Mouse (Mus musculus) retina, adult 2 months (tissue): Measurements from ENCODE around the gene Rpl11.
A peak's percentile ranks its signal among the peaks of the same experiment; 100 is the strongest.
"Not testable (repeated sequence)": the region's sequence is repeated elsewhere in the genome, so short reads cannot be mapped to it uniquely, and the experiment has no call there.

Experiments
- DNase-seq: peaks from one replicate; pipeline ENCODE4 v3.0.0-alpha.2; 2012; ENCODE audit warnings: low read depth, low spot score

The Rpl11 gene

DNA sequence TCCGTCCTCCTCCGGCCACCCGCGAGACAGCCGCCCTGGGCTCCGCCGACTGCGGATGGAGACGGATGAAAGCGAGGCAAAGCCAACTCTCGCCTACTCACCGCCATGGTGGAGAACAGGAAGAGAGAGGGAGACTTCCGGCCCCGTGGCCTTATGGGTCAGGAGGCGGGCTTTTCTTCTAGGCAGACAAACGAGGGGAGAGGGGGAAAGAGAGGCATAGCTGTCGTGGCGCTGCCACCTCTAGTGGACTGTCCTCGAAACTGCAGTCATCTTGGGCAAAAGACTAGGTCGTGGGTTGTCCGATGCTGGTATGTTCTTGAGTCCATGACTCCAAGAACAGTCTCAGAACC is at the start of gene Rpl11:
Gene Rpl11, minus strand, starts transcription at position 182 of the 350 bp plus-strand sequence.
- peak; percentile 84 for DNase-seq

DNA sequence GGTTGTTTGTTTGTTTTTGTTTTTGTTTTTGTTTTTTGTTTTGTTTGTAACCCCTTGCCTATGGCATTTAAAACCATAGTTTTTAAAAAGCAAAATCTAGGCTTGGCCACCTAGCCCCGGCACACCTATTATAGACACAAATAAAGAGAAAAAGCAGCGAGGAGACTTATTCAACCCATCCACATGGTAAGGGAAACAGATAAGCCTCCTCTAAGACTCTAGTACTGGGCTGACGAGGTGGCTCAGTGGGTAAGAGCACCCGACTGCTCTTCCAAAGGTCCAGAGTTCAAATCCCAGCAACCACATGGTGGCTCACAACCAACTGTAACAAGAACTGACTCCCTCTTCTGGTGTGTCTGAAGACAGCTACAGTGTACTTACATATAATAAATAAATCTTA is 48.5 kb upstream of the Rpl11 start:
- not testable (repeated sequence) for DNase-seq

DNA sequence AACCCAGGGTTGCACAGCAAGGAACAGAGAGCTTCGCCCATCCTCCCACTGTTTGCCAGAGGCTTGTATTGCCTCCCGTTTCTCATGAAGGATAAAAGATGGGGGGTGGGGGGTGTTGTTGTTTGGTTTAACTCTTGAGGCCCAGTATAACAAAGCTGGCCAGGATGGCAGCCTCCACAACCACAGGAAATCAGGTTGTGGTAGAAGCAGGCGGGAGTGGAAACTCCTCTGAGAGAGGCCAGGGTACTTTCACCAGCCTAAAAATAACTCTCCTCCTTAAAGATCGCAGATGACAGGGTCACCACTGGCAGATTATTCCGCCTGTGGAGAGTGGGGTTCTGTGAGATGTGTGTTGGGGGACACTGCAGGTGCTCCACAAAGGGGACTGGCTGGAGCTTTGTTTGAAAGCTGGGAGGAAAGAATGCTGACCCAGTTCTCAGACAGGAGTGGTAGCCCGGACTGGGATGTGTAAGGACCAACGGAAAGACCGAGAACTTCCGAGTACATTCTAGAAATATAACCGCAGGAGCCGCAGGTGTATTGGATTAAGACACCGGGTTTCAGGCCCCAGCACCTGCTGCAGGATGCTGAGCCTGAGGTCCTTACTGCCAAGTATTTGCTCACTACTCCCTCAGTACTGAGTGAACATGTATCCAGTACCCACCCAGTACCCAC is 47.3 kb upstream of the Rpl11 start:
- DNase-seq = no peak

DNA sequence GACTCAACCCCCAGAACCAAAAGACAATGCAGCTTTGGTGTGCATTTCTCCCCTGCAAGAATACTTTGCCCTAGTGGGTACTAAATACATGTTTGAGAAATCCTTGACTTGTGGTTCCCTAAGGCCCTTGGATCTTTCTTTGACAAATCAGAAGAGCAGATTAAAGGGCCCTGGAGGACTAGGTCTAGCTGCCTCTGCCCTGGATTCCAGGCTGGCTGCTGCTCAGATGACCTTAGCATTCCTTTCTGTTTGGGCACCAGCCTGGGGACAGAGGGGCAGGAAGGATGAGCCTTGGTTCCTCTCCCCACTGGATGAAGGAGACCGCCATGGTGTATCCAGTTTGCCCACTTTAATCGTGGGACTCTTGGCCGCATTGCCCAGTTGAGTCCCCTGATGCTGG is 45.2 kb upstream of the Rpl11 start:
- no peak for DNase-seq

DNA sequence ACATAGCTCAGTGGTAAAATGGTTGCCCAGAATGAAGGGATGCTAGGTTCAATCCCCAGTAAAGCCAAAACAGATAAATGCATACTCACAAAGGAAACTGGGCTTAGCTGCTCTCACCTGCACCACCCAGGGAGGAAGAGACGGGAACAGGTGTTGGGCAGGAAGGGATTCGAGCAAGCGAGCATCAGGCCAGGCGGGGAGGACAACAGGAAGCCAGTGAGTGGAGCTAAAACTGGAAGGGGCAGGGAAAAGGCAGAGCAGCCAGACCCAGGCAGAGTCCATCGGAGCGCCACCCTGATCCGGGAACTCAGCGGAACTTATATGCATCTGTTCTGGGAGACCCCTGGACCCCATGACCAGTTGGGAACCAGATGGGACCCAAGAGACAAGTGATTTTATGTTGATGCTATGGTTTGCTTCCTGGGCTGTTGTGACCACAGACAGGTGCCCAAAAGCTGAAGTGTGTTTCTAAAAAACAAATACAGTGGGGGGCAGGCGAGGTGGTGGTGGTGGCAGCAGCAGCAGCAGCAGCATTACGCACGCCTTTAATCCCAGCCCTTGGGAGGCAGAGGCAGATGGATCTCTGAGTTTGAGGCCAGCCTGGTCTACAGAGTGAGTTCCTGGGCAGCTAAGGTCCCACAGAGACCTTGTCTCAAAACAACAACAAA is 43.4 kb upstream of the Rpl11 start:
- DNase-seq = no peak

DNA sequence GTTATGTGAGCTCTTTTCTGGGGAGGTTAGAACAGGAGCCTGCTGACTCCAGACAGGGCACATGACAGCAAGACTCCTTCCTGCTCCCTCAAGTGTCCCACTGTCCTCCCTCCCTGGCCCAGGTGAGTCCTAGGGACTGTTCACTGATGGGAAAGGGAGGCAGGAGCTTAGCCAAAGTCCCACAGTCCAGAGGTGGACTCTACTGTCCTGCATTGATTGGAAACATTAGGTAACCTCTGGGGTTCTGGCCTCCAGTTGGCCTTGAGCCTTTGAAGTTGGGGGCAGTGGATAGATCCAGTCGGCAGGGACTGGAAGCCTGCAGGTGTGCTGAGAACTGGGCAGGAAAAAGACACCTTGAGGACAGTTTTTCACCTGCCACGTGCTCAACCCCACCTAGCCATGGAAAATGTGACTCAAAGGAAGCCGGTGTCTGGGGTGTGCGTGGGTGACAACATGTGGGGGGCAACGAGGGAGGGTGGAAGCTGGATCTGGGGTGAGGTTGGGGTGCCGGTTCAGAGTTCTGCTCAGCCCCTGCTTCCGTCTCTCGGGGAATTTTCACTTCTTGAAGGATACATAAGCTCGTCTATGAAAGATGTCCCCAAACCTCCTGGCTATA is 42.4 kb upstream of the Rpl11 start:
- no peak for DNase-seq

DNA sequence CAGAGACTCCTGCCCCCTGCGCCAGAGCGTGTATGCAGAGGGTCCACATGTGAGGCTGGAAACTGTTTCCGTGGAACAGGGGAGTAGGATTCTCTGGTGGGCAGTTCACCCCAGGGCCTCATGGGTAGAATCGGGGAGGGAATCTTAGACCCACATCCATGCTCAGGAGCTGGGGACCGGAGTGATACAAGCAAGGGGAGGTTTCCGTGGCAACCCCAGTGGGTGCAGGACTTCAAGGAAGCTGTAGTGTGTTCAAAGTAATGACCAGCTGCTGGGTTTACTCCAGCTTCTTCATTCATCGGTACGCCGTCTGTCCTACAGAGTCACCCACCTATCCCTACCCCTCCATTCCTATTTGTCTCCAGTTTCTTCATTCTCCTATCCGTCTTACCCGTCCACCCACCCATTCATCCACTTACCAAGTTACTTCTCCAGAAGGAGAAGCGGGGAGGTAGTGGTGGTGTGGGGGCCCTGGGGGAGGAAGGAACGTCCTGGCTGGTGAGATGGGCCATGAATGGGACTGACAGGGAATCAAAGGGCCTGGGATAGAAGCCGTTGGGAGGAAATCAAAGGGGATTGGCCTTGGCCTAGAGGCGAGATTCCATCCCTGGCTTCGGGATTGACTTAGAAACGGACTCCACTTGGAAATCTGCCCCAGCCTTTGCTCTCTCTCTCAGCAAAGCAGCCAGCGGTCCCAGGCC is 41.4 kb upstream of the Rpl11 start:
- no peak for DNase-seq

DNA sequence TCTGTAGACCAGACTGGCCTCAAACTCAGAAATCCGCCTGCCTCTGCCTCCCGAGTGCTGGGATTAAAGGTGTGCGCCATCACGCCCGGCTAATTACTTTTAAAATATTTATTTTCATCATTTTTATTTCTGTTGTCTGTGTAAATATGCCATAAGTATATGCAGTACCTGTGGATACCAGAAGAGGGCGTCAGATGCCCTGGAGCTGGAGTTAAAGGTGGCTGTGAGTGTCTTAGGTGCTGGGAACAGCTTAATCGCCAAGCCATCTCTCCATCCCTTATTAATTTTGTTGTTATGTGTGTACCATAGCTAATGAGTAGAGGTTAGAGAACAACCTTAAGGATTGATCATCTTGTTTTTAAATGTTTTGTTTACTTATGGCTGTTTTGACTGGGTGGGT is 39.3 kb upstream of the Rpl11 start:
- no peak for DNase-seq

DNA sequence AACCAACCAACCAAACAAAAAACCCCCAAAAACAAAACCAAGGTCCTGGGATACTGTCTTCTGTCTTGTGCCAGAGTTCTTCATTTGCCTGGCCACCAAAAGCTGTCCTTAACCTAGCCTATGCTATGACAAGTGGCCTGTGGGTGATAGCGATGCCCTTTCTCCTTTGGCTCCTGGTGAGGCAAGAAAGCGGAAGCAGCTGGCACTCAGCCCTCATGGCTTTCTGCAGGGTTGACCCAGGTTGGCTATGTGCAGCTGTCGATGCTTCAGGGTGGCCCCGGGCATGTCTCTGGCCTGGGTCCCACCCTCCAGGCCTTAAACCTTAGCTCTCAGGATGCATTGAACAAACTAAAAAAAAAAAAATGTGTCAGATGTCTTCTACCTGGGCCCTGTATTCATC is 38.1 kb upstream of the Rpl11 start:
- DNase-seq = no peak

DNA sequence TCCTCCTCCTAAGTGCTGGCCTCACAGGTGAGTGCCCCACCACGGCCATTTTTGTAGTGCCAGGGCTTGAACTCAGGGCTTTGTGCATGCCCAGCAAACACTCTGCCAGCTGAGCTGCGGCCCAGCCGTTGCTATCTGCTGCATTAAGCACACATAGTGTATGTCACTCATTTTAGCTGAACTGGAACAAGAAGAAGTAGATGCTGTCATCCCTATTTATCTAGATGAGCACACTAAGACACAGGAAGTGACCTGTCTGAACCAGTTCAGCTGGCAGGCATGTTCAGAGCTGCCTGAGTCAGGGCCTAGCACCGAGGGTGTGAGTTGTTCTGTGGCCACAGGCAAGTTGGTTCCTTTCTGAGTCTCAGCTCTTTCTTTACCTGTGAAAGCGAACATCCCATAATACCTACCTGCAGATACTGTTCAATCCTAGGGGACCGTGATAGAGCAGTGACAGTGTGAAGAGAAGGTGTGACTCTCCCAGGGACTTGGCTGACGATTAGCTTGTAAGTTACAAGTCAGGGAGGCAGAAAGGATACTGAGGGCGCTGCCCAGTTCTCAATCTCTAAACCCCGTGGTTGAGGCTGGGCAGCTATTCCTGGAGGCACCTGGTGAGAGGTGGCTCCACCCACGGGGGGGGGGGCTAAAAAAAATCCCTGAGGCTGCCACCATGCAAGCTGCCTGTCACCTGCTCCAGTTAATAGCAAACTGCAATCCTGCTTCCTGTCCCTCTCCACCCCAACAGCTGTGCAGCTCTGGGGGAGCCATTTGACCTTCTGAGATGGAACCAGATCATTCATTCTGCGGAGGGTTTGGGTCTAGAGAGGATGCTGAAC is 36.7 kb upstream of the Rpl11 start:
- DNase-seq = no peak

DNA sequence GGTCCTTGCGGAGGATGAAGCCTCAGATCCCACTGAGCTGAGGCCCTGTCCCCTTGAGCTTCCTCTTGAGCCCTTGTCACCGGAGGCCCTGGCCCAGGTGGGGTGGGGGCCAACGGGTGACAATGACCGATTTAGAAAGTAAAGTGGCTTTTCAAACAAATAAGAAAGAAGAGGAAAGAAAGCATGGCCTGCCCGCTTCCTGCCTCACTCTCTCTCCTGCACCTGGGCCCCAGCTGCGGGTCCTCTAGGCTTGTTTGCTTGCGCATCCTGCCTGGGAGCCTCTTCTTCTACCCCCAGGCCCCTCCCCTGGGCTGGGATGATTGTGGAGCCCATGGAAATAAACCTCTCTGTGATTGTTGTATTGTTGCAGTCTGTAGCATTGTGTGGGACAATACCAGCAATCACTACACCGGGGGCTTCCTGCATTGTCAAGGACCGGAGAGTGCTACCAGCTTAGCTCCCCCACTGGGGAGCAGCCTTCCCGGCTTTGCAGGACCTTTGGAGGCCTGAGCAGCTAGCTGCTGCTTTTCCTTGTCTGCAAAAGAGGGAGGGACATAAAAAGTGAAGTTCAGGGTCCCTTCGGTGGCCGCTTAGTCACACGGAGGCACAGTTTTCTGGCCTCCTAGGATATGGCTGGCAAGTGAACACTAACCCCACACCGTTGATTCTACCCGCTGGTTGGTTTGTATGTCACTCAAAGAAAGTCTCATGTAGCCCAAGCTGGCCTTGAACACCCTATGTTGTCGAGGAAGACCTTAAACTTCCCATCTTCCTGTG is 35.9 kb upstream of the Rpl11 start:
- no peak for DNase-seq

DNA sequence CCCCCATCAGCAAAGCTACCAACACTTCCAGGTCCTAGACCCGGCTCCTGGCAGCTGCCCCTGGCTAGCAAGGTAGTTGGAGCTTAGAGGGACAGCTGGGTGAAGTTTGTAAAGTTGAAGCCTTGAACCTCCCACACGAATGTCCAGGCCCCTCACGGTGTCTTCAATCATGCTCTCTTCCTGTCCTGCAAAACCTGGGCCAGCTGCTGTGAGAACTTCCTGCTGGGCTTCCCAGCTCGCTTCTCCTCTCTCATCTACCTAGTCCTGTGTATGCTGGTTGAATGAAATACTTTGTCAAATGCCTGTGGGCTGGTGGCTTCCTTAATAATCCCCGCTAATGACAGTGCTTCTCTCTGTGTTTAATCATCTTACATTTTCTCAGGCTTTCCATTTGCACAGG is 35.1 kb upstream of the Rpl11 start:
- no peak for DNase-seq

DNA sequence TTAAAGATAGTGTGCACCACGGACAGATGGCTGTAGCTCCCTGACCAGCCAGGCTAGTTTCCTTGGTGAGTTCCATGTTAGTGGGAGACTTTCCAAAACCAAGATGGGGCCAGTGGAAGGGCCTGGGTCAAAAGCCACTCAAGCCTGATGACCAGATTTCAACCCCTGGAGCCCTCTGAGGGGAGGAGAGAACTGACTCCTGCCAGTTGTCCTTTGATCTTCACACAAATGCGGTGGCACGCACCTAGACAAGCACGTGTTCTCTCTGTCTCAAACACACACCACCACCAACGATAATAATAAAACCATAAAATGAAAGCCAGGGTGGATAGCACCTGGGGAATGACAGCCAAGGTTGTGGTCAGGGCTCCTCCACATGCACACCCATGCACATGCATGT is 34.0 kb upstream of the Rpl11 start:
- no peak for DNase-seq

DNA sequence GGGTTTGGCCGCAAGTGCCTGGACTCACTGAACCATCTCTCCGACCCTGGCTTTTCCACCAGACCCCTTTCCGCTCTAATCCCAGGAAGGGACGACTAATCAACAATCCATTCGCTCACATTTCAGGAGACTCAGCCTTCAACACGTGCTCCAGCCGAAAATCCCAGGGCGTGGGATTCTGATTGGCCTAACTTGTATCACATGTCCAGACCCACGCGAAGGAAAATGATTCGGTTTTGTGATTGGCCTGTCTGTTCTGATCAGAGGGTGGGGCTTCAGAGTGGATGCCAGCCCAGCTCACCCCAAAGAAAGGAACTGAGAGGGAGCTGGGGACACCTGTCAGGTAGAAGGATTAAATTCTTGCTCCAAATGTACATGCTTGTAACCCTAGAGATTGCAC is 31.6 kb upstream of the Rpl11 start:
- no peak for DNase-seq

DNA sequence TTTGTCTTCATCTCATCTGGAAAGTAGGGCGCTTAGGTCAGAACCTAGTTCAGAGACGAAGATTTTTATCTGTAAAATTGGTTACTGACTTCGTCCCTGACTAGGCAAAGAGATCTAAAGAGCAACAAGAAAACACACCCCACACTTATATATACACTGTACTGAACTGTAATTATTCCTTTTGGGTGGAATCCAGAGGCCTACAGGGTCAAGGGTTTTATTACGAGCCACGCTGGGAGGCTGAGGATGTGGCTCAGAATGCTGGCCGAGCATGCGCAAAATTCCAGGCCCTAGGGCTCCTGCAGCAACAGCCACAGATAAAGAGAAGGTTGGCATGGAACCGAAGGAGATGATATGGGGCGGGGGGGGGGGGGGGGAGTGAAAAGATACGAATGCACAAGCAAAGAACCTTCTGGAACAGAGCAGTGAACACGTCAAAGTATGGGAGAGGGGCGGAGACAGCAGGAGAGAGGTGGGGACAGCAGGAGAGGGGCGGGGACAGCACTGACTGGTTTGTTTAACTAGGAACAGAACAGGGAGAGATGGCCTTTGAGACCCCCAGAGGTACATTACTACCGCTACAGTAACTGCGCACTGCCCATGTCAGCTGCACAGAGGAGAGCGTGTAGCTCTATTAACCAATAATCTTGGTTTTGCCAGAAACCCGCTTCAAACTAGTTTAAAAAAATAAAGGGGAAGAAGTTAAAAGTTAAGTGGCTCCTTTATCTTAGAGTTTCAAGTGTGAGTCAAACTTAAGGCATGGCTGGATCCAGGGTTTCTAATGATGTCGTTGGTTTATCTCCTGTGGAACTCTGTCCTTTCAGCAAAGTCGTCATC is 30.3 kb upstream of the Rpl11 start:
- DNase-seq = no peak

DNA sequence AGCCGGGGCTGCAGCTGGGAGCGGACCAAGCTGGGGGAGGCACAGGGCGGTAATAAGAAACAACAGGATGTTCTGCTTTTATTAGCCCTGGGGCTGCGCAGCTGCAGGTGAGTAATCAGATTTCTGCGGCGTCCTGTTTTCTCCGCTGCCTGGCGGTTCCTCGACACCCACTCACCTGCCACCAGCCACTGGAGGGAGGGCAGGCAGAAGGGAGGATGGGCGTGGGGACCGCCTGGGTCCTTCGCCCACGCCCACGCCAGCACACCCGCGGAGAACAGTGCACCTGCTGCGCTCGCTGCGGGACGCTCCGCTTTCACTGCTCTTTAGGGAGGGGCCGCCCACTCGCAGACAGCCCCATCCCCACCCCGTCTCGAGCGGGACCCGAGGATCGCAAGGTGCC is 28.5 kb upstream of the Rpl11 start:
- no peak for DNase-seq

DNA sequence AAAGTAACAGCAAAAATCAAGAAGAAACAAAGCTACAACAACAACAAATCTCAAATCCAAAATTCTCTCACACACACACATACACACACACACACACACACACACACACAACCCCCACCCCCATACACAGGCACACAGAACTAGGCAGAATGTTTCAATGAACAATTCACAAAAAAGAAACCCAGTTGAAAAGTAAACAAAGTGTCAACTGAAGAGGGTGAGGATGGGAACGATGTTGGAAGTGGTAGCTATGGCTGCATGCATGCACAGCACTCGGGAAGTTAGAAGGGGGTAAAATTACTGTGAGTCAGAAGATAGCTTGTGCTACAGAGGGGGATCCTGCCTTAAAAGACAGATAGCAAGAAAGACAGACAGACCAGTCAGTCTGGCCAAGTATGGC is 25.4 kb upstream of the Rpl11 start:
- no peak for DNase-seq

DNA sequence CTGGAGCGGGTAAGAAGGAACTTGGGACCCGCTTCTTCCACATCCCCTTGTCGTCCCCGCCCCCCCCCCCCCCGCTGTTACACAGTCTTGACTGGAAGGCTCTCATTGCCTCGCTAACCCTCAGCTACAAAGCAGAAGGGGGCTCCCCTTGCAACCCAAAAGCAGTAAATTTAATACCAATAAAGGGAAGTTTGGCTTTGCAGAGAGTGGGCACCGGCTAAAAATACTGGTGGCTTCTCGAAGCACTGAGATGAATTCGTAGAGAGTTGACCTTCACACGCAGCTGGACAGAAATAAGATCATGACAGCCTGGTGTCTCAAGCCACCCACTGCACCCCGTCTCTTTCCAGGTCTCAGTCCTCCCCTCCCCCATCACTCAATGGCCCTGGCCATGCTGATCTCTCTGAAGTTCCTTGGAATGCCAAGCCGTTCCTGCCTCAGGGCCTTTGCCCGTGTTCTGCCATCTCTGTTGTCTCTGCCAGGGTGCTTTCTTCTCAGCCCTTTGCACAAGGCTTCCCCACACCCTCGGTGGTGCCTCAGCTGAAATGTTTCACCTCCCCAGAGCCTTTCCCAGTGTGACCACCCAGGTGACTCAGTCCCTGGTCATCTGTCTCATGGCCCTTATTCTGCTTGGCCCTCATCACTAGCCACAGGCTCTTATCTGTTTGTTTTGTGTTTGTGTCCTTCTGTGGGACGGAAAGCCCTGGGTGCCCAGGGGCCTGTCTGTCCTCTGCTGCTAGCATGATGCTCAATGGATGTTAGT is 23.7 kb upstream of the Rpl11 start:
- DNase-seq = no peak

DNA sequence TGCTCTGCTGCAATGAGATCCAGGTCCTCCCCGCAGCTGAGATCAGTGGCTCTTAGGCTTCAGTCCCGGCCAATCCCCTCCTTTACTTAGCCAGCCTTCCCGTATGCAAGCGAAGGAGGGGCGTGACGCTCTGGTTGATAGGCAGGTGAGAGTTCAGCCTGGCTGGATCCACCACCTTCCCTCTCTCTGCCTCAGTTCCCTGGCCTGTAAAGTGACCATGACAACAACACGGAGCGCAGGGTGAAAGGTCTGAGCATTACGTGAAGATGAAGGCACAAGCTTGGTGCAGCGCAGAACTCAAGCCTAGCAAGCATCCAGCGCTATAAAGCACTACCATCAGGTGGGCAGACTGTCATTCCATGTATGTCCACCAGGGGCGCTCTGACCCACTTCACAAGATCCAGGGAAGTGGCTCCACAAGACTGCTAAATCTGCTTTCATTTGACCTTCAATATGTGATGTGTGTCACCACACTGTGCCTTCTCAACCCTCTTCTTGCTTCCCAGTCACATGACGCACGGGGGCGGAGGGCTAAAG is 18.0 kb upstream of the Rpl11 start:
- DNase-seq = peak; percentile 40
